Mouse (Mus musculus): ENCODE data around the gene Trp53i13. TPM values are rescaled to one million over a fixed set of nuclear protein-coding genes. Genes with fewer than 3 reads are reported as not detected.

Gene Trp53i13
- polyA plus RNA-seq, 1 experiment from 2014 or later = 26.3 TPM

DNA sequence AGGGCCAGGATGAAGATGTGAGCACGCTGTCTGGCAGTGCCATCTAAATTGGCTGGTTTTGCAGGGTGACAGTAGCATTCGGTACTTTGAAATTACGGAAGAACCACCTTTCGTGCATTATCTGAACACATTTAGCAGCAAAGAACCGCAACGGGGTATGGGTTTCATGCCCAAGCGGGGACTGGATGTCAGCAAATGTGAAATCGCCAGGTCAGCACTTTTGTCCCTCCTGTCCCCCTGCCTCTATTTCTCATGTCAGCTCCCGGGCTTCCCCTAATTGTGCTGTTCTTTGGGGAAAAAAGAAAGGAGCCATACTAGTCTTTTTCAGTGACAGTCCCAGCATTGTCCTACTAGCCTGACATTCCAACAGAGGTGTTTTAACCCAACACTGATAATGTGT lies 47.4 kb downstream of the Trp53i13 start:
- Histone ChIP-seq H3K4me2 (no peak overlapping the region), H3K4me3 (no peak overlapping the region), H3K9ac (no peak overlapping the region), H3K36me3 (peaks cover 19% of the 10 kb centered on the region; the same call in 1 of the 2 replicates), H3K4me1 (replicated peaks) (peaks cover 42% of the 10 kb centered on the region), H3K27me3 (peaks cover 10% of the 10 kb centered on the region), H3K27ac (no peak overlapping the region), H3K9me3 (replicated peaks) (no peaks in the 10 kb centered on the region)
- ATAC-seq (replicated peaks; ENCODE audit: insufficient number of reproducible peaks, insufficient read depth, low FRiP score, low read depth) = no peak
- WGBS = 84% methylated on average over 9 of the region's 9 CpGs

DNA sequence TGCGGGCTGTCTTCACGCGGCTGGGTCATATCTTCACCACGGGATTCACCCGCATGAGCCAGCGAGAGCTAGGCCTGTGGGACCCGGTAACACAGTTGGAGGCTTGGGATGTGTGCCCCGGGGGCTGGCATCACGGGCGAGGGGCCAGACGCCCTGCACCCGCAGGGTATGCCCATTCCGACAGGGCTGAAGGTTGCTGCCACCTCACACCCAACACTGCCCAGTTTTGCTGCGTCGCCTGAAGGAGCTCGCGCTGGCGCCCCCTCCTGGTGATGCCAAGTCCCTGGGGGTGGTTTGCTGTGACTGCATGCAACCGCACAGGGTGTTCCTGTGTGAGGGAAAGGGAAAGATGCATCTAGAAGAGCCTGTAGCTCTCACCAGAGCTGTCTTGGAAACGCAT lies 48.0 kb downstream of the Trp53i13 start:
- H3K4me2 ChIP-seq = peak overlapping the region; percentile 42
- H3K27ac ChIP-seq = no peak overlapping the region
- no peak for ATAC-seq (replicated peaks; ENCODE audit: insufficient number of reproducible peaks, insufficient read depth, low FRiP score, low read depth)
- 20% methylated on average over 20 of the region's 20 CpGs for WGBS
- peak overlapping the region; percentile 10; the same call in 1 of the 2 replicates for H3K4me3 ChIP-seq
- no peak overlapping the region for H3K9ac ChIP-seq
- peaks cover 10% of the 10 kb centered on the region for H3K27me3 ChIP-seq
- peaks cover 45% of the 10 kb centered on the region for H3K4me1 ChIP-seq (replicated peaks)
- peaks cover 19% of the 10 kb centered on the region; the same call in 1 of the 2 replicates for H3K36me3 ChIP-seq
- H3K9me3 ChIP-seq (replicated peaks) = no peaks in the 10 kb centered on the region

DNA sequence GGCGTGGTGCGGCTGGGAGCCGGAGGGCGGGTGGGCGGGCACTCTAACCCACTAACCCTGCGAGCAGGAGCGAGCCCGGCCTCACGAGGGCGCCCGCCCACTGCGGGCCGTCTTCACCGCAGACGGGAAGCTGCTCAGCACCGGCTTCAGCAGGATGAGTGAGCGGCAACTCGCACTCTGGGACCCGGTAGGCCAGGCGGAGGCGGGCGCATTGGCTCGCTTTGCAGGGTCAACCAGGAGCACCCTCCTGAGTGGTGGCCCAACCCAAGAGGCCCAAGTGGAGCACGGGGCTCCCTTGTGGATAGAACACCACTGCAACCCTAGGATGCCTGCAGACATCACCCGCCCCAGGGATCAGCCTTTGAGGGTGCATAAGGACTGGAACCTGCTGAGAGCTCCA lies 48.6 kb downstream of the Trp53i13 start:
- no peak; the same call in 1 of the 2 replicates for ATAC-seq (replicated peaks; ENCODE audit: insufficient number of reproducible peaks, insufficient read depth, low FRiP score, low read depth)
- Histone ChIP-seq H3K4me1 (replicated peaks) (peaks cover 45% of the 10 kb centered on the region), H3K27ac (no peak overlapping the region), H3K9ac (no peak overlapping the region), H3K4me2 (peak overlapping the region; percentile 42), H3K9me3 (replicated peaks) (no peaks in the 10 kb centered on the region), H3K27me3 (peaks cover 10% of the 10 kb centered on the region), H3K4me3 (no peak overlapping the region), H3K36me3 (peaks cover 19% of the 10 kb centered on the region; the same call in 1 of the 2 replicates)
- 10% methylated on average over 25 of the region's 25 CpGs for WGBS

DNA sequence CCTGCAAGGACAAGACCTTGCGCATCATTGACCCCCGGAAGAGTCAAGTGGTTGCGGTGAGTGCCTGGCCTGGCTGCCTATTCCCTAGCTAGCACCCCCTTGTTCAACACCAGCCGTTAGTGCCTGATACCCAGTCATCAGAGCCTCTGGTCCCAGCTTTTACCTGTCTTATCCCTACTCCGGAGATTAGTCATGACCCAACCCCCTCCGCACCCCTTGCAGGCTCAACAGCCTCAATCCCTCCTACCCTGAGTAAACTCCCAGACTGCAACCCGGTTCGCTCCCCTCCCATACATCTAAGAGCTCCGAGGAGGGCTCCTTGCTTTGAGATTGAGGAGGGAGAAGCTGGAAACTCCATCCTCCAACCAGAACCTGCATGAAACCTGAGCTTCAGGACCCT lies 49.2 kb downstream of the Trp53i13 start:
- 45% methylated on average over 9 of the region's 9 CpGs for WGBS
- H3K27ac ChIP-seq = no peak overlapping the region
- peak overlapping the region; percentile 42 for H3K4me2 ChIP-seq
- no peak overlapping the region for H3K9ac ChIP-seq
- ATAC-seq (replicated peaks; ENCODE audit: insufficient number of reproducible peaks, insufficient read depth, low FRiP score, low read depth) = no peak
- H3K9me3 ChIP-seq (replicated peaks) = no peaks in the 10 kb centered on the region
- peaks cover 10% of the 10 kb centered on the region for H3K27me3 ChIP-seq
- no peak overlapping the region for H3K4me3 ChIP-seq
- peaks cover 16% of the 10 kb centered on the region; the same call in 1 of the 2 replicates for H3K36me3 ChIP-seq
- H3K4me1 ChIP-seq (replicated peaks) = peaks cover 51% of the 10 kb centered on the region

DNA sequence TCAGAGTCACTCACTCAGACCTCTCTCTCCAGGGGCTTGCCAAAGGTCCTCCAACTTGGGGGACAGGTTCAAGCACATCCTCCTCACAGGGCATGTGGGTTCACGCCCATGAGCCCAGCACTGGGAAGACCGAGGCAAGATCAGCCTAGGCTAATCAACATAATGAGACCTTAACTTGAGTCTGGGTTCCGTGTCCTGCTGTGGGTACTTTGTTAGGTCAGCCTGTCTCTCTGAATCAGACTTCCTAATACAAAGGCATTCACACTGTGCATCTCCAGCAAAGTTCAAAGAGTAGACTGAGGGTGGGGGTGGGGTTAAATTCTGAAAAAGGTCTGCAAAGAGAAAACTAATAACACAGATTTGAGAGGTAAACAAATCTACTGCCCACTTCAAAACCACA lies 50.7 kb downstream of the Trp53i13 start:
- WGBS = 58% methylated on average over 3 of the region's 3 CpGs
- H3K4me1 ChIP-seq (replicated peaks) = peaks cover 51% of the 10 kb centered on the region
- H3K4me2 ChIP-seq = peak overlapping the region; percentile 23
- no peak overlapping the region for H3K4me3 ChIP-seq
- ATAC-seq (replicated peaks; ENCODE audit: insufficient number of reproducible peaks, insufficient read depth, low FRiP score, low read depth) = no peak
- H3K27me3 ChIP-seq = peaks cover 10% of the 10 kb centered on the region
- H3K36me3 ChIP-seq = peaks cover 8% of the 10 kb centered on the region; the same call in 1 of the 2 replicates
- no peaks in the 10 kb centered on the region for H3K9me3 ChIP-seq (replicated peaks)
- H3K27ac ChIP-seq = peak overlapping the region; percentile 94
- 0 out of 2 replicates have a peak overlapping the region, but pooled peaks have one; percentile 5 for H3K9ac ChIP-seq

DNA sequence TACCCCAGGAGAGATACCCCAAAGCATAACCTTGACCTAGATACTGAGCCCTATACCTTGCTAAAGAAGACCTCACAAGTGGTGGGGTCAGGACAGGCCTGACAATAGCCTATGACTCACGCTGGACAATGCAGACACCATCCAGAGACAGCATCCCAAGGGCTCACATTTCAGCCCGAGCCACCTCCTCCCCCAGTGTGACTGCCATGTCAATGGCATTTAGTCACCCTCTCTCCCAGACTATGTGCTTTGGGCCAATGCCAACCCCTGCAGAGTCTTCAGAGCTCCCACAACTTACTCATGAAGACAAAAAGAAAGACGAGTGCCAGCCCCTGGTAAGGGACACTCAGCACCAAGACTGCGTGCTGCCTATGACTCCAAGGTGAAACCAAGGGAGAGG lies 51.1 kb downstream of the Trp53i13 start:
- ATAC-seq (replicated peaks; ENCODE audit: insufficient number of reproducible peaks, insufficient read depth, low FRiP score, low read depth) = peak; percentile 45; the same call in 1 of the 2 replicates
- Histone ChIP-seq H3K4me3 (no peak overlapping the region), H3K9ac (0 out of 2 replicates have a peak overlapping the region, but pooled peaks have one; percentile 5), H3K9me3 (replicated peaks) (no peaks in the 10 kb centered on the region), H3K4me1 (replicated peaks) (peaks cover 51% of the 10 kb centered on the region), H3K4me2 (peak overlapping the region; percentile 23), H3K27me3 (peaks cover 10% of the 10 kb centered on the region), H3K27ac (peak overlapping the region; percentile 94), H3K36me3 (peaks cover 8% of the 10 kb centered on the region; the same call in 1 of the 2 replicates)
- 32% methylated on average over 4 of the region's 4 CpGs for WGBS

DNA sequence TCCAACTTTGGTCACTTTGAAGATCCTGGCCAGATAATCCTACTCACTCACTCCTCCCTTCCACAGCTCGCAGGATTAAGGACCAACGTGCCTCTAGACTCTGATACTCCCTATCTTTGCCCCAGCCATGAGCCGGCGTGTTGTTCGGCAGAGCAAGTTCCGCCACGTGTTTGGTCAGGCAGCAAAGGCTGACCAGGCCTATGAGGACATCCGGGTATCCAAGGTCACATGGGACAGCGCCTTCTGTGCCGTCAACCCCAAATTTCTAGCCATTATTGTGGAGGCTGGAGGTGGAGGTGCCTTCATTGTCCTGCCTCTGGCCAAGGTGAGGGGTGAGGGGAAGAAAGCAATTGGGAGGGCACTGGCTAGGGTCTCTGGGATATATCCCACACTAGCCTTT lies 52.0 kb downstream of the Trp53i13 start:
- Histone ChIP-seq H3K4me2 (peak overlapping the region; percentile 88), H3K9me3 (replicated peaks) (no peaks in the 10 kb centered on the region), H3K4me1 (replicated peaks) (peaks cover 51% of the 10 kb centered on the region), H3K27me3 (peaks cover 10% of the 10 kb centered on the region), H3K27ac (peak overlapping the region; percentile 94), H3K9ac (peak overlapping the region; percentile 68; the same call in 1 of the 2 replicates), H3K4me3 (peak overlapping the region; percentile 65), H3K36me3 (no peaks in the 10 kb centered on the region)
- no peak for ATAC-seq (replicated peaks; ENCODE audit: insufficient number of reproducible peaks, insufficient read depth, low FRiP score, low read depth)
- WGBS = 60% methylated on average over 10 of the region's 10 CpGs

DNA sequence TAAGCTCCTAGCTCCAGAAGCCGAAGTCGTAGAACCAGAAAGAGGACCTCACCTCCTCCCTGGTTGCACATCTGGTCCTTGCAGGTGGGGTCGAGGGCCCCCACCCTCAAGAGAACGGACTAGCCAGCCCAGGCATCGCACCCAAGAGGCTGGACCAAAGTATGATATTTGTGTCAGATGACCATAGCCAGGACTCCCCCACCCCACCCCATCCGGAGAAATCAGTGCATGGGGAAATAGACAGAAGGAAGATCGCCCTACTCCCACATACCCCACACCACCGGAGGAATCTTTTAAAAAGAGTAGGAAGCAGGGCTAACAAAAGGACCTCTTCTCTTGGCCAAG lies 52.7 kb downstream of the Trp53i13 start:
- Histone ChIP-seq H3K27me3 (peaks cover 10% of the 10 kb centered on the region), H3K9ac (peak overlapping the region; percentile 68), H3K9me3 (replicated peaks) (no peaks in the 10 kb centered on the region), H3K27ac (peak overlapping the region; percentile 94), H3K4me2 (peak overlapping the region; percentile 88), H3K4me3 (peak overlapping the region; percentile 65), H3K36me3 (no peaks in the 10 kb centered on the region), H3K4me1 (replicated peaks) (peaks cover 51% of the 10 kb centered on the region)
- 28% methylated on average over 8 of the region's 8 CpGs for WGBS
- ATAC-seq (replicated peaks; ENCODE audit: insufficient number of reproducible peaks, insufficient read depth, low FRiP score, low read depth) = no peak

DNA sequence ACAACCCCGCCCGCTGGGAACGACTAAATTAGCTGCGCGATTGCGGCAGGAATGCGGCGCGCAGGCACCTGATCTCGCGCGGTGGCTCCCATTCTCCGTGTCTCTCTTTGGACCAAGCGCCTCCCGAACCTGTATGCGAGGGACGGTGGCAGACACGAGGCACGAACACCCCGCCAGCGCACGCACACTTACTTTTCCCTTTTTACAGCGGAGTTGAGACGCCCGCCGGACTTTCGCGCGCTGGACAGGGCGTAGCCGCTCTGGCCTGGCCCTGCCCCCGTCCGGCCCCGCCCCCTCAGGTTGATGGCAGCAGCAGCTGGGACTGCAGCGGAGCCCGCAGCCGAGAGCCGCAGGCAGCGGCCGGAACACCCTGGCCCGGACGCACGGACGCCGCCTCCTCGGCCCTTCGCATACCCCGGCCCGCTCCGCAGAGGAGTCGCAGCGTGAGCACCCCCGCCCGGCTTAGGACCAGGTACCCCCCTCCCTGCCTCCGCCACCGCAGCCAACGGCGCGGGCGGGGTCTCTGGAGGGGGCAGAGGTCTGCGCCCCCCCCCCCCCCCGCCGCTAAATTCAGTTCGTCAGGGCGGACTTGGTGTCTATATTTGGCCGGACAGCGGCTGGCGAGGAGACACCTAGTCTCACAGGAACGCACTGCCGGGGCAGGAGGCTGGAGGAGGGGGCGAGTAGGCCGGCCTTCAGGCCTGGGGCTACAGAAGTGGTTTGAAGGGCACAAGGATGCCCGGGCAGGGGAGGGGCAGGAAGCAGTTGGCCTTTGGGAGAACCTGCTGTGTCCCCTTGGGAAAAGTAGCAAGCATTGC lies 53.3 kb downstream of the Trp53i13 start, which contains the start of gene Coro6:
TSS of gene Coro6 (plus strand) at position 129 of the 818 bp plus-strand sequence.
- H3K4me3 ChIP-seq = peak within 1 kb of the TSS; percentile 65
- under 1% methylated on average over 73 of the region's 73 CpGs for WGBS
- H3K27ac ChIP-seq = peak within 1 kb of the TSS; percentile 94
- ATAC-seq (replicated peaks; ENCODE audit: insufficient number of reproducible peaks, insufficient read depth, low FRiP score, low read depth) = peak; percentile 80
- no peaks in the 10 kb centered on the region for H3K9me3 ChIP-seq (replicated peaks)
- H3K9ac ChIP-seq = peak within 1 kb of the TSS; percentile 68
- peak within 1 kb of the TSS; percentile 88 for H3K4me2 ChIP-seq
- H3K36me3 ChIP-seq = peaks cover 4% of the 10 kb centered on the region; the same call in 1 of the 2 replicates
- peaks cover 48% of the 10 kb centered on the region for H3K4me1 ChIP-seq (replicated peaks)
- peaks cover 10% of the 10 kb centered on the region for H3K27me3 ChIP-seq

DNA sequence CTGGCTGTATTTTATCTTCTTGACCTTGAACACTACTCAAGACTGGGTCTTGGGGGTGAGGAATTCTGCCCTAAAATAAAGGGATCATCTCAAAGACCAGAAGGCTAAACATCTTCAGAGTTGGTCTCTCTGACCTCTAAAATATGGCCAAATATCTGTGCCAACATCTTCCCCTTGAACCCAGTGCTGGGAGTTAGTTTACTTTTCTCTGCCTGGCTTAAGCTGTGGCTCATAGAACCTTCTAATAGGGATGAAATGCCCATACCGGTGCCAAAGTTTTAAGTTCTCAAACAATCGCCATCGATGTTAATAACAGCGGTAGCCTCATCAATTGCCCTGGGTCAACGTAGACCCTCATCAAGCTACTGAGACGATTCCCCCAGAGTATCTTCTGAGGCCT lies 53.9 kb downstream of the Trp53i13 start:
- Histone ChIP-seq H3K4me3 (peak overlapping the region; percentile 65), H3K9ac (peak overlapping the region; percentile 68), H3K27me3 (peaks cover 10% of the 10 kb centered on the region; the same call in 1 of the 2 replicates), H3K36me3 (peaks cover 5% of the 10 kb centered on the region; the same call in 1 of the 2 replicates), H3K4me2 (peak overlapping the region; percentile 88), H3K9me3 (replicated peaks) (no peaks in the 10 kb centered on the region), H3K4me1 (replicated peaks) (peaks cover 45% of the 10 kb centered on the region), H3K27ac (peak overlapping the region; percentile 94)
- WGBS = 3% methylated on average over 6 of the region's 6 CpGs
- ATAC-seq (replicated peaks; ENCODE audit: insufficient number of reproducible peaks, insufficient read depth, low FRiP score, low read depth) = no peak
